Mouse (Mus musculus) lung, postnatal 0 days (tissue): ENCODE data around the gene Cracr2a.

Experiments
- CTCF ChIP-seq: IDR thresholded peaks from 2 replicates; pipeline ENCODE4 v1.5.1; 2016; ENCODE audit warnings: antibody characterized with exemption, mild to moderate bottlenecking
- EP300 ChIP-seq: IDR thresholded peaks from 2 replicates; pipeline ENCODE4 v1.6.1; 2016; ENCODE audit warnings: antibody characterized with exemption, mild to moderate bottlenecking, control low read depth

DNA sequence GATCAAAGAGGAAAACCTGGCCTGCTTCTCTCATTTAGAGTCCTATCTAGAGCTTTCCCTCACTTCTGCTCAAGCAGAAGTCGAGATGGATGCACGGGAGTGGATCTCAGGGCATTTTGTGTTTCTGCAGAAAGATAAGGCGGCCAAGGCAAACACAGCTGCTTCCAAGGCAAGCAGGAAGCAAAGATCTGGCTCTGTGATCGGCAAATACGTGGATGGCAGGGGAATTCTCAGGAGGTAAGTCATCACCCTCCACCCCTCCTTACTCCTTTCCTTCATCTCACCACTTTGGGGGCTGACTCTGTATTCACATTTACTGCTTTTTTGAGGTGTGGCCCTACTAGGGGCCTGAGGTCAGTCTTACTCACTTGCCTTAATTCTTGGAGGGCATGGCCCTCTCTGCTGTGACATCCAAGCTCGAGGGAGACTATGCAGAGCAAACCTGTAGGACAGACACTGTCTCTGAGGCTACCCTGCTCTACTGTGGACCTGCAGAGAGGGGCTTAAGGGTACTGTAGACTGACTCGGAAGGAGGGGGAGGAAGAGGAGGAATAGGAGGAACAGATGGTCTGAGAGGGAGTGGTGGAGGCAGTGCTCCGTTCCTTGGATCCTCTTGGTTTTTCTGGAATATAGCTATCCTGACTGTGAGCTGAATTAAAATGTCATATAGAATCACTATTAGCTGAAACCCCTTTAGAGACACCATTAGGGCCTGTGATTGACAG is 80.1 kb downstream of the Cracr2a start:
- no peak for TF ChIP-seq CTCF
- TF ChIP-seq EP300 = no peak
